Mouse (Mus musculus) embryo, embryonic 10.5 days (tissue): ENCODE measurements at regions not wholly inside any gene's neighbourhood (a gene's known extent, or its start where the extent isn't known, plus 50 kb on each side); places are given as distances from the start of the nearest gene placed in this dataset.

ENCODE experiments used
- DNase-seq: peaks from one replicate; pipeline ENCODE4 v3.0.0-alpha.2; 2015; ENCODE audit warnings: low spot score

GRCm38 (mm10) chr3:143040666-143041065 is 158.9 kb upstream of the Pkn2 start:
- DNase-seq: no peak

- no peak for DNase-seq
Measured at GRCm38 (mm10) chr3:143036108-143036507, 154.3 kb upstream of the Pkn2 start.

GRCm38 (mm10) chr3:143034588-143034987 is 152.8 kb upstream of the Pkn2 start:
- DNase-seq: no peak

- DNase-seq: no peak
Measured at GRCm38 (mm10) chr3:143022486-143022885, 140.7 kb upstream of the Pkn2 start.

- no peak for DNase-seq
Measured at GRCm38 (mm10) chr3:143021159-143021871, 139.5 kb upstream of the Pkn2 start.

- DNase-seq: no peak
Measured at GRCm38 (mm10) chr3:143017480-143017879, 135.7 kb upstream of the Pkn2 start.

GRCm38 (mm10) chr3:143016758-143017157 is 135.0 kb upstream of the Pkn2 start:
- no peak for DNase-seq

GRCm38 (mm10) chr3:143014421-143014820 is 132.6 kb upstream of the Pkn2 start:
- DNase-seq: no peak

- DNase-seq: no peak
Measured at GRCm38 (mm10) chr3:143007047-143007446, 125.2 kb upstream of the Pkn2 start.

GRCm38 (mm10) chr3:143001952-143002351 is 120.1 kb upstream of the Pkn2 start:
- peak; percentile 5 for DNase-seq

GRCm38 (mm10) chr3:142995981-142996743 is 114.4 kb upstream of the Pkn2 start:
- DNase-seq: peak; percentile 13

- no peak for DNase-seq
Measured at GRCm38 (mm10) chr3:142984547-142984946, 102.7 kb upstream of the Pkn2 start.

GRCm38 (mm10) chr3:142981221-142981620 is 99.4 kb upstream of the Pkn2 start:
- no peak for DNase-seq

- no peak for DNase-seq
Measured at GRCm38 (mm10) chr3:142979161-142979560, 97.4 kb upstream of the Pkn2 start.

- no peak for DNase-seq
Measured at GRCm38 (mm10) chr3:142976519-142977394, 95.0 kb upstream of the Pkn2 start.

GRCm38 (mm10) chr3:142975606-142976005 is 93.8 kb upstream of the Pkn2 start:
- no peak for DNase-seq

- no peak for DNase-seq
Measured at GRCm38 (mm10) chr3:142969501-142969900, 87.7 kb upstream of the Pkn2 start.

- no peak for DNase-seq
Measured at GRCm38 (mm10) chr3:142965604-142966003, 83.8 kb upstream of the Pkn2 start.

GRCm38 (mm10) chr3:142963818-142964372 is 82.1 kb upstream of the Pkn2 start:
- no peak for DNase-seq

- DNase-seq: no peak
Measured at GRCm38 (mm10) chr3:142957768-142958167, 76.0 kb upstream of the Pkn2 start.

GRCm38 (mm10) chr3:142948771-142949170 is 67.0 kb upstream of the Pkn2 start:
- peak; percentile 87 for DNase-seq
